Mouse (Mus musculus): ENCODE data around the gene Phka1. TPM values are rescaled to one million over a fixed set of nuclear protein-coding genes. Genes with fewer than 3 reads are reported as not detected.
A peak's percentile ranks its signal among the peaks of the same experiment; 100 is the strongest.
"Not testable (repeated sequence)": the region's sequence is repeated elsewhere in the genome, so short reads cannot be mapped to it uniquely, and the experiment has no call there.

The Phka1 gene
- 8.7 TPM for polyA plus RNA-seq (2012; fragmentation: generic; extraction: Trizol)

DNA sequence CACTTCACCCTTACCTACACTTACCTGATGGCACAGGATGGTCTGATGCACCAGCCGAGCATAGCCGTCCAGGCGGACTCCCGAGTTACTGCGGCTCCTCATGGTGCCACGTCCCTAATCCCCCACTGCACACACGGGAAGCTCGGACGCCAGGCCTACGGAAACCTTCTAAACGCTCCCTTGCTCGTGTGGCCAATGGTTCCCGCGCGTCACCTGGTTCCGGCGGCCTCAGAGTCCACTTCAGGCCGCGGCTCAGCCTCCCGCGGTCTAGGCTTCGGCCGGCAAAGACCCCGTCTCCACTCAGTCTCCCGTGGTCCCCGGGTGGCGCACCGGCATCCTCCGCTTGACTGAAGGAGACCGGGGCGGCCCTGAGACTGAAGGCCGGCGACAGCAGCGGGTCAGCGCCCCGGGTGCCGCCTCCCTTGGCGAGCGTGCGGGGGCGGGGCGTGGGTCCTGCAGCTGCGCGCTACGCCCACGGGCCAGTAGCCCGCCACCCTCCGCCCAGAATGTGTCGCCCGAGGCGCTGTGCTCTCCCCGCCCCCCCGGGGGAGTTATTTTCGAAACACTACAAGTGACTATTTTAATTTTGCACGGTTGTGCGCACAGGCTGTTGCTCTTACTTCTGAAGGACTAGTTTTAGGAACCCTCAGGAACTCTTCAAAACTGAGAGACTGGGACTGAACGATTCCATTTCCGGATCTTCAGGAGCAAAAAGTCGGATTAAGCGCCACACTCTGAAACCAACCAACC is at the start of gene Phka1:
TSS of gene Phka1 (minus strand) at position 424 of the 750 bp plus-strand sequence.
- Histone ChIP-seq H3K79me2 (ENCODE audit: control insufficient read depth, insufficient read depth) (no peaks in the 10 kb centered on the region), H3K4me2 (ENCODE audit: low read depth) (peak within 1 kb of the TSS; percentile 73), H3K36me3 (ENCODE audit: control insufficient read depth, insufficient read depth) (no peaks in the 10 kb centered on the region), H3K4me3 (peak within 1 kb of the TSS; percentile 41), H3K27me3 (ENCODE audit: control insufficient read depth, insufficient read depth, insufficient read length) (no peaks in the 10 kb centered on the region), H3ac (ENCODE audit: control insufficient read depth, insufficient read length) (no peak within 1 kb of the TSS)
- TF ChIP-seq CEBPB (IDR thresholded peaks at IDR 0.05; ENCODE audit: insufficient read depth, poor library complexity, severe bottlenecking): no peak
- peak; percentile 27 for TF ChIP-seq POLR2AphosphoS2 (IDR thresholded peaks at IDR 0.05; ENCODE audit: insufficient read length, low read depth)
- peak; percentile 57 for TF ChIP-seq POLR2A (IDR thresholded peaks at IDR 0.05; ENCODE audit: insufficient read length, low read depth)
- TF ChIP-seq TCF3 (IDR thresholded peaks at IDR 0.05; ENCODE audit: insufficient read length, low read depth): peak; percentile 24
- TF ChIP-seq MYOD1 (IDR thresholded peaks at IDR 0.05; ENCODE audit: control insufficient read depth in 1 of 3, insufficient read length in 2 of 3, low read depth in 2 of 3): peak in 2 of 3 experiments; percentile 52 to 82
- no peak for TF ChIP-seq E2F4 (IDR thresholded peaks at IDR 0.05; ENCODE audit: insufficient read depth)
- TF ChIP-seq SRF (IDR thresholded peaks at IDR 0.05; ENCODE audit: control insufficient read depth, insufficient read length, low read depth): no peak
- TF ChIP-seq MYOG (IDR thresholded peaks at IDR 0.05; ENCODE audit: control insufficient read depth in 1 of 3, insufficient read depth in 1 of 3, insufficient read length in 2 of 3, low read depth in 2 of 3): peak in 2 of 3 experiments; percentile 66 to 74

DNA sequence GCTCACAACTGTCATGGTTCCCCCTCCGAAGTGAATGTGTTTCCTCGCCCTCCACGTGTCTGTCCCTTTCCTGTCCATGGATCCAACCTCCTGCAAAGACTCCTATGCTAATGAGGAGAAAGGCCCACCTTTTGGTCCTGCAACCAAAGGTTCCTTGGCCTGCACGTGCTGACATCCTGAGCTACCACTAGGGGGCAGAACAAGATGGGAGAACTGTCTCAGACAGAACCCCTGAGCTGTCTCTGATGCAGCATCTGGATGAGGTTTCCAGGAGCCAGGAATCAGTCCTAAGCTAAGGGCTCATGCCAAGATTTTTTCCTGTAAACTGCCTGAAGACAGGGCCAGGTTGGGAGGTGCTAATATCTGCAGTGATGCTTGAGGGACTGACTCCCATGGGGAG is 45.2 kb upstream of the Phka1 start:
- H3K36me3 ChIP-seq (ENCODE audit: control insufficient read depth, insufficient read depth); H3K27me3 ChIP-seq (ENCODE audit: control insufficient read depth, insufficient read depth, insufficient read length); H3K4me2 ChIP-seq (ENCODE audit: low read depth); H3K4me3 ChIP-seq; H3ac ChIP-seq (ENCODE audit: control insufficient read depth, insufficient read length); H3K79me2 ChIP-seq (ENCODE audit: control insufficient read depth, insufficient read depth): not testable (repeated sequence)

DNA sequence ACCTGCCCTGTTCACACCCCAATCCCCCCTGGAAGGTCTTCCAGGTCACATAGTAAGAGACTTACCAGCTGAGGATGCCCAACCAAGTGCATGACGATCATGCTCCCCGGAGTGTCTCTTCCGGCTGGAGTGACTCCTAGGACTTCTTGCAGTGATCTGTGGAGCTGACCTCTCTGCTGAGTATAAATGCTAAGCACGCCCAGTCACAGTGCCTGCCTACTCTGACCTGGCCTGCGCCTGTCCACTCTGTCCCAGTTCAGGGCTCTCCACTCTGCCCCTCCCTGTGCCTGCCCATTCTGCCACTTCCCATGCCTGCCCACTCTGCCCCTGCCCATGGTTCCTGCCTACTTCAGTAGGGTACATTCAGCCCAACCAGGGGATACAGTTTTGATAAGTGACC is 42.8 kb upstream of the Phka1 start, which contains the start of gene Gm3880:
TSS of gene Gm3880 (minus strand) at position 101 of the 400 bp plus-strand sequence.
- H3K36me3 ChIP-seq (ENCODE audit: control insufficient read depth, insufficient read depth); H3ac ChIP-seq (ENCODE audit: control insufficient read depth, insufficient read length); H3K79me2 ChIP-seq (ENCODE audit: control insufficient read depth, insufficient read depth); H3K4me2 ChIP-seq (ENCODE audit: low read depth); H3K27me3 ChIP-seq (ENCODE audit: control insufficient read depth, insufficient read depth, insufficient read length); H3K4me3 ChIP-seq: not testable (repeated sequence)

DNA sequence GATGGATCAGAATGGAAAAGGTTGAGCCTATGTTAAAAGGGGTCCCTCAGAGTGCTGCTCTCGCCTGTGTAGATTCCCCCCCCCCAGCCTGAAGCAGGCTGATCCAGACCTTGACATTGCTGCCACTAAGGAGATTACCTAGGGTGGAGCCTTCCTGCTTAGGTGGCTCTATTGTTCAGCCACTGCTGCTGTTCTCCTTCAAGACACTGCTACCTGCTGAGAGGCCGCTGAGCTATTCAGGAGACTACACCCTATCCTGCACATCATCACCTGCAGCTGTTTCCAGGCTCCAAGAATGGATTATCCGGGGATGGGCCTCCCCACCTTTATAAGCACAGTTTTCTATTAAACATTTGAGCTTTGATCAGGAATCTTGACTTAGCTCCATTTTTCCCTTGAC is 40.7 kb upstream of the Phka1 start:
- not testable (repeated sequence) for H3ac ChIP-seq (ENCODE audit: control insufficient read depth, insufficient read length); H3K36me3 ChIP-seq (ENCODE audit: control insufficient read depth, insufficient read depth); H3K79me2 ChIP-seq (ENCODE audit: control insufficient read depth, insufficient read depth); H3K4me3 ChIP-seq; H3K27me3 ChIP-seq (ENCODE audit: control insufficient read depth, insufficient read depth, insufficient read length); H3K4me2 ChIP-seq (ENCODE audit: low read depth)

DNA sequence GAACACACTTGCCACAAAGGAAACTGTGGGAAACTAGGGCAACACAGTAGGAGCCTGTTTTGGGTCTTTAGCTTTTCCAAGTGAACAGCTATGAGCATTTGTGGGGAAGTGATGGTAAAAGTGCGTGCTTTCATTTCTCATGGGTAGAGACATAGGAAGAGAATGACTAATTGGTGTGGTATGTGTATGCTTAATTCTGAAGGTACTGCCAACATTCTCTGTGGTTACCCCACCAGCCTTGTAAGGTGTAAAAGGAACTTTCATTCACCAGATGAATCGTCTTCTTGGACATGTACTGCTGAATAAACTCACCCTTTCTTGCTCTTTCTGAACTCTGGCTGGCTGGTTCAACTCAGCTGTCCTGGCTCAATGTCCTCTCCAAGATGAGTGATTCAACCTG is 22.6 kb upstream of the Phka1 start:
- no peaks in the 10 kb centered on the region for H3K27me3 ChIP-seq (ENCODE audit: control insufficient read depth, insufficient read depth, insufficient read length)
- no peaks in the 10 kb centered on the region for H3K36me3 ChIP-seq (ENCODE audit: control insufficient read depth, insufficient read depth)
- no peak overlapping the region for H3K4me2 ChIP-seq (ENCODE audit: low read depth)
- no peak for TF ChIP-seq POLR2A (IDR thresholded peaks at IDR 0.05; ENCODE audit: insufficient read length, low read depth)
- no peak for TF ChIP-seq POLR2AphosphoS2 (IDR thresholded peaks at IDR 0.05; ENCODE audit: insufficient read length, low read depth)
- no peak for TF ChIP-seq USF1 (IDR thresholded peaks at IDR 0.05; ENCODE audit: low read depth)
- no peak overlapping the region for H3ac ChIP-seq (ENCODE audit: control insufficient read depth, insufficient read length)
- no peaks in the 10 kb centered on the region for H3K79me2 ChIP-seq (ENCODE audit: control insufficient read depth, insufficient read depth)
- no peak overlapping the region for H3K4me3 ChIP-seq

DNA sequence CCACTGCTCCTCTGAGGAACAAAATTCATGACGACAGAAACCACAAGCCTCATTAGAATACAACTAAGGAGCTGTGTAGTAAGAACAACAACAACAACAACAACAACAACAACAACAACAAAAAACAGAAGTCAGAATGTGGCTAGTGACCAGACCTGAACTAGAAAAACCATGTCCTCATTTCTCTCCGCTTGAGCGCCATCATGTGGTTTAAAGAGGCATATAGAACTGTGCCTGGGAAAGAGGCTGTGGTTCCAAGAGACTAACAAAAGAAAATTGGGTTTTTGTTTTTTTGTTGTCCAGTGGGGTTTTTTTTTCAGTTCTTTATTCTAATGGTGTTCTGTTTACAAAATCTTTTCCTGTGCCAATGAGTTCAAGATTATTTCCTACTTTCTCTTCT is 16.7 kb upstream of the Phka1 start:
- Histone ChIP-seq H3ac (ENCODE audit: control insufficient read depth, insufficient read length) (no peak overlapping the region), H3K27me3 (ENCODE audit: control insufficient read depth, insufficient read depth, insufficient read length) (no peaks in the 10 kb centered on the region), H3K36me3 (ENCODE audit: control insufficient read depth, insufficient read depth) (no peaks in the 10 kb centered on the region), H3K4me2 (ENCODE audit: low read depth) (no peak overlapping the region), H3K4me3 (no peak overlapping the region), H3K79me2 (ENCODE audit: control insufficient read depth, insufficient read depth) (no peaks in the 10 kb centered on the region)
- TF ChIP-seq SRF (IDR thresholded peaks at IDR 0.05; ENCODE audit: control insufficient read depth, insufficient read length, low read depth): no peak
- no peak for TF ChIP-seq TCF12 (IDR thresholded peaks at IDR 0.05; ENCODE audit: insufficient read depth, poor library complexity, severe bottlenecking)
- TF ChIP-seq CEBPB (IDR thresholded peaks at IDR 0.05; ENCODE audit: insufficient read depth, poor library complexity, severe bottlenecking): no peak

DNA sequence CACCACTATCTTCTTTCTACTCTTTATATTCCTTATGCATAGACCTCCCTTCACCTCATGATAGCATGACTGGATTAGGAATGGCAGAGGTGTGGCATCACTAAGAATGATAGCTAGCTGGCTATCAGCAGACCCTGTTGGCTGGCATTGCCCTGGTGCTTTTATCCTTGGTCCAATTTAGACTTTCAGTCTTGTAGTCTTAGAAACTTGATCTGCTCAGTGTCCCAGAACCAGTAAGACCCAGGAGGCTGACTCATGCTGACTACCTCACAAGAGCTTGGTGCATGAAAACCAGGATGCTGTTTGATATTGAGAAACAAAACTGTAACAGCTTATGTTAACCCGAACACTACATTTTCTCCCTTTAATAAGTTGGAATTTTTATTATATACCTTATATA is 1.6 kb upstream of the Phka1 start:
- Histone ChIP-seq H3K4me3 (no peak overlapping the region), H3K36me3 (ENCODE audit: control insufficient read depth, insufficient read depth) (no peaks in the 10 kb centered on the region), H3K27me3 (ENCODE audit: control insufficient read depth, insufficient read depth, insufficient read length) (no peaks in the 10 kb centered on the region), H3K4me2 (ENCODE audit: low read depth) (peak overlapping the region; percentile 73), H3ac (ENCODE audit: control insufficient read depth, insufficient read length) (no peak overlapping the region), H3K79me2 (ENCODE audit: control insufficient read depth, insufficient read depth) (no peaks in the 10 kb centered on the region)
- TF ChIP-seq E2F4 (IDR thresholded peaks at IDR 0.05; ENCODE audit: insufficient read depth) (no peak), REST (IDR thresholded peaks at IDR 0.05; ENCODE audit: insufficient read depth, insufficient read length) (no peak), USF1 (IDR thresholded peaks at IDR 0.05; ENCODE audit: low read depth) (no peak), CEBPB (IDR thresholded peaks at IDR 0.05; ENCODE audit: insufficient read depth, poor library complexity, severe bottlenecking) (no peak), SRF (IDR thresholded peaks at IDR 0.05; ENCODE audit: control insufficient read depth, insufficient read length, low read depth) (no peak), POLR2A (IDR thresholded peaks at IDR 0.05; ENCODE audit: insufficient read length, low read depth) (no peak), TCF12 (IDR thresholded peaks at IDR 0.05; ENCODE audit: insufficient read depth, poor library complexity, severe bottlenecking) (no peak), POLR2AphosphoS2 (IDR thresholded peaks at IDR 0.05; ENCODE audit: insufficient read length, low read depth) (no peak), MAX (IDR thresholded peaks at IDR 0.05; ENCODE audit: low read depth) (no peak), MYOD1 (IDR thresholded peaks at IDR 0.05; ENCODE audit: control insufficient read depth in 1 of 3, insufficient read length in 2 of 3, low read depth in 2 of 3) (no peak), MYOG (IDR thresholded peaks at IDR 0.05; ENCODE audit: control insufficient read depth in 1 of 3, insufficient read depth in 1 of 3, insufficient read length in 2 of 3, low read depth in 2 of 3) (no peak), TCF3 (IDR thresholded peaks at IDR 0.05; ENCODE audit: insufficient read length, low read depth) (no peak)
